Comparison of ENCODE assay signal across 9 mouse cellular contexts in the genomic region with DNA sequence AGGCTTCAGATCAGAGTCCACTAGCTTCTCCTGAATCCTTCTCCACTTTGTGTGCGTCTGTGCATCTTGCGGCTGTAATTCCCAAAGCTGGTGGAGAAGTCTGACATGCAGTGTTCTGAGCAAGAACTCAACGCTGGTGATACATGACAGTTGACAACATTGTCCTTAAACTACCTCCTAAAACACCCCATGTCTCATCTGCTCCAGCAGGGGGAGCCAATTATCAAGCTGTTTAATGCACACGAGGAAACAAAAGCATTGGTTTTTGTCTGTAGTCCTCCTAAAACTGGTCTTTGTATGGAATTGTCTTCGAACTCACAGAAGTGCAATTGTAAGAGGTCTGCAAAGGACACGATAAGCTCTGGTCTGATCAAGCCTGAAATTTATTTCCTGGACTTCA. TPM values are rescaled to one million over a fixed set of nuclear protein-coding genes. Genes with fewer than 3 reads are reported as not detected.
A peak's percentile ranks its signal among the peaks of the same experiment; 100 is the strongest.
DNase-seq lines count a peak whose midpoint lies in the region; ATAC-seq and TF ChIP-seq lines count a peak whose summit lies in the region.
"Had no signal": no experiment of that assay in that cellular context is flagged by ENCODE, and none has a peak within 500 bp of the region (broad histone marks: within the 10 kb centered on the region; RNA-seq: fewer than 3 reads in every experiment).

No protein-coding gene starts in this region.

- no peaks in the 10 kb centered on the region for H3K4me1 ChIP-seq in hindbrain, embryonic 10.5 days (replicated peaks)
- no peaks in the 10 kb centered on the region for H3K4me1 ChIP-seq in hindbrain, embryonic 16.5 days (ENCODE audit: control insufficient read depth, insufficient read depth, low read depth, low read length)
- peaks cover 5% of the 10 kb centered on the region; the same call in 1 of the 2 replicates for H3K4me1 ChIP-seq in lung, embryonic 14.5 days (ENCODE audit: insufficient read depth)
- H3K4me1 ChIP-seq: lung, embryonic 15.5 days had no signal

- H3K27me3 ChIP-seq in hindbrain, embryonic 10.5 days (ENCODE audit: insufficient read depth, poor library complexity, severe bottlenecking): no peaks in the 10 kb centered on the region
- no peaks in the 10 kb centered on the region for H3K27me3 ChIP-seq in hindbrain, embryonic 16.5 days (replicated peaks; ENCODE audit: control insufficient read depth, insufficient read depth, low read length)
- no peaks in the 10 kb centered on the region for H3K27me3 ChIP-seq in lung, embryonic 14.5 days (ENCODE audit: insufficient read depth, low read length)
- H3K27me3 ChIP-seq: lung, embryonic 15.5 days had no signal

- H3K27ac ChIP-seq in hindbrain, embryonic 10.5 days: no peak overlapping the region
- no peak overlapping the region for H3K27ac ChIP-seq in hindbrain, embryonic 16.5 days (ENCODE audit: low read depth, low read length)
- H3K27ac ChIP-seq in lung, embryonic 14.5 days (ENCODE audit: low read depth): no peak overlapping the region
- H3K27ac ChIP-seq: lung, embryonic 15.5 days had no signal

- no peak overlapping the region for H3K9ac ChIP-seq in hindbrain, embryonic 16.5 days (ENCODE audit: low read depth, low read length)
- H3K9ac ChIP-seq in lung, embryonic 14.5 days: no peak overlapping the region
- H3K9ac ChIP-seq: lung, embryonic 15.5 days had no signal

- WGBS in hindbrain, embryonic 10.5 days: 54% methylated on average over 6 of the region's 6 CpGs
- 46% methylated on average over 6 of the region's 6 CpGs for WGBS in hindbrain, embryonic 16.5 days
- WGBS in lung, embryonic 14.5 days: 40% methylated on average over 6 of the region's 6 CpGs

- DNase-seq in hindbrain, embryonic 10.5 days (ENCODE audit: low spot score): peak; percentile 30
- DNase-seq in ES-CJ7 (ENCODE audit: low read depth, low spot score): peak; percentile 75
- DNase-seq in cerebellum, adult 11-12 months: peak; percentile 9
- DNase-seq in gastrocnemius, postnatal 14 days: peak; percentile 29
- DNase-seq in kidney, postnatal 14 days: peak; percentile 68
- peak; percentile 86 for DNase-seq in lung, embryonic 14.5 days
- DNase-seq in right cerebral cortex, postnatal 36 days (ENCODE audit: low spot score in 2 of 2): peak; percentile 14 to 28

- H3K36me3 ChIP-seq in hindbrain, embryonic 10.5 days: no peaks in the 10 kb centered on the region
- no peaks in the 10 kb centered on the region for H3K36me3 ChIP-seq in hindbrain, embryonic 16.5 days (ENCODE audit: control insufficient read depth, insufficient read depth, low read length)
- H3K36me3 ChIP-seq in lung, embryonic 14.5 days (ENCODE audit: insufficient read depth): no peaks in the 10 kb centered on the region
- H3K36me3 ChIP-seq: lung, embryonic 15.5 days had no signal

- intact Hi-C loops in gastrocnemius, postnatal 14 days (cut with DNase I; ENCODE audit: low total_unique reads): no loop called here

- H3K9me3 ChIP-seq in hindbrain, embryonic 10.5 days: no peaks in the 10 kb centered on the region
- no peaks in the 10 kb centered on the region for H3K9me3 ChIP-seq in hindbrain, embryonic 16.5 days (ENCODE audit: control insufficient read depth, low read length)
- no peaks in the 10 kb centered on the region for H3K9me3 ChIP-seq in lung, embryonic 14.5 days (ENCODE audit: low read depth, low read length)
- H3K9me3 ChIP-seq: lung, embryonic 15.5 days had no signal

- TF ChIP-seq CTCF in lung, embryonic 14.5 days (IDR thresholded peaks at IDR 0.05; ENCODE audit: low read depth): peak; percentile 83

- no peak for ATAC-seq in hindbrain, embryonic 16.5 days
- no peak for ATAC-seq in lung, embryonic 14.5 days (ENCODE audit: insufficient read depth)

- no peak overlapping the region for H3K4me3 ChIP-seq in hindbrain, embryonic 10.5 days
- no peak overlapping the region for H3K4me3 ChIP-seq in hindbrain, embryonic 16.5 days (ENCODE audit: low read length)
- H3K4me3 ChIP-seq in lung, embryonic 14.5 days (ENCODE audit: low read depth, low read length): no peak overlapping the region
- H3K4me3 ChIP-seq: lung, embryonic 15.5 days had no signal

- no peak overlapping the region for H3K4me2 ChIP-seq in hindbrain, embryonic 16.5 days (ENCODE audit: low read length)
- H3K4me2 ChIP-seq in lung, embryonic 14.5 days: no peak overlapping the region
- H3K4me2 ChIP-seq: lung, embryonic 15.5 days had no signal

RNA-seq across cellular contexts. Expression of a gene that starts 1.6 kb away (rescaled TPM):
- not detected in 2 replicates for polyA plus RNA-seq in hindbrain, embryonic 10.5 days (2016; fragmentation: Nextera tagmentation; extraction: Ambion mirVana)
- polyA plus RNA-seq in hindbrain, embryonic 16.5 days (2015; fragmentation: Nextera tagmentation; extraction: Ambion mirVana): 0.76 TPM in 1 of 2 replicates, not detected in the other
- 100 to 1,000 TPM; 106 to 144 TPM for total RNA-seq in gastrocnemius, postnatal 14 days (2021)
- 0.11 and 0.35 TPM in 2 replicates for polyA plus RNA-seq in lung, embryonic 14.5 days (2014; fragmentation: Nextera tagmentation; extraction: Ambion mirVana)

RNA-seq across cellular contexts. Expression of a gene that starts 40.5 kb away (rescaled TPM):
- polyA plus RNA-seq in hindbrain, embryonic 10.5 days (2016; fragmentation: Nextera tagmentation; extraction: Ambion mirVana): 42.4 and 65.4 TPM in 2 replicates
- polyA plus RNA-seq in hindbrain, embryonic 16.5 days (2015; fragmentation: Nextera tagmentation; extraction: Ambion mirVana): 140 and 143 TPM in 2 replicates
- total RNA-seq in gastrocnemius, postnatal 14 days (2021): 100 to 1,000 TPM; 186 to 210 TPM
- 28.6 and 29.6 TPM in 2 replicates for polyA plus RNA-seq in lung, embryonic 14.5 days (2014; fragmentation: Nextera tagmentation; extraction: Ambion mirVana)

RNA-seq across cellular contexts. Expression of a gene that starts 45.5 kb away (rescaled TPM):
- polyA plus RNA-seq in hindbrain, embryonic 10.5 days (2016; fragmentation: Nextera tagmentation; extraction: Ambion mirVana): 79.4 and 83.4 TPM in 2 replicates
- polyA plus RNA-seq in hindbrain, embryonic 16.5 days (2015; fragmentation: Nextera tagmentation; extraction: Ambion mirVana): 81.8 and 89.3 TPM in 2 replicates
- total RNA-seq in gastrocnemius, postnatal 14 days (2021): 10 to 100 TPM; 41.3 to 44.6 TPM
- 83.5 and 85.6 TPM in 2 replicates for polyA plus RNA-seq in lung, embryonic 14.5 days (2014; fragmentation: Nextera tagmentation; extraction: Ambion mirVana)

Comparison
In these comparisons a context has a peak if more than half of its experiments do, and no peak if none do; other contexts are left out.
1. DNase-seq: peak in every context shown above with its lines; median percentile 86 in lung, embryonic 14.5 days; 75 in ES-CJ7; 68 in kidney, postnatal 14 days; 30 in hindbrain, embryonic 10.5 days; 29 in gastrocnemius, postnatal 14 days; 21 in right cerebral cortex, postnatal 36 days; 9 in cerebellum, adult 11-12 months.